Mouse (Mus musculus) heart, adult 2 months (tissue): ENCODE measurements around the gene Serpinb6a. TPM values are rescaled to one million over a fixed set of nuclear protein-coding genes. Genes with fewer than 3 reads are reported as not detected.

Experiments
- DNase-seq, 2 experiments: peaks; one replicate each; pipeline ENCODE4 v3.0.0; 2021
- H3K27ac ChIP-seq: fragments of 200-600 bp; 2 replicates; pipeline ENCODE4 v1.8.1; 2022
- H3K27me3 ChIP-seq: fragments of 200-500 bp; 2 replicates; pipeline ENCODE4 v1.6.1; 2012; ENCODE audit warnings: mild to moderate bottlenecking, low read length, inconsistent platforms, mixed read lengths; ENCODE audit not compliant: control insufficient read depth, insufficient read depth
- H3K36me3 ChIP-seq: fragments of 200-500 bp; 2 replicates; pipeline ENCODE4 v1.6.1; 2012; ENCODE audit warnings: low read length, inconsistent platforms; ENCODE audit not compliant: control insufficient read depth, insufficient read depth
- H3K4me1 ChIP-seq: fragments of 200-500 bp; 2 replicates; pipeline ENCODE4 v1.6.1; 2011; ENCODE audit warnings: low read length; ENCODE audit not compliant: control insufficient read depth, insufficient read depth
- H3K4me3 ChIP-seq: fragments of 200-600 bp; 2 replicates; pipeline ENCODE4 v1.8.1; 2022
- H3K79me2 ChIP-seq: fragments of 200-500 bp; replicated peaks from 2 replicates; pipeline ENCODE4 v1.6.1; 2012; ENCODE audit warnings: mild to moderate bottlenecking, inconsistent platforms, low read length, moderate library complexity, mixed read lengths; ENCODE audit not compliant: control insufficient read depth, insufficient read depth
- H3K9ac ChIP-seq: fragments of 200-500 bp; 2 replicates; pipeline ENCODE4 v1.6.1; 2012; ENCODE audit warnings: low read depth, mild to moderate bottlenecking, control low read depth, inconsistent platforms, low read length, mixed read lengths
- CTCF ChIP-seq: fragments of 200-600 bp; IDR thresholded peaks from 2 replicates; pipeline ENCODE4 v1.8.1; 2022; ENCODE audit warnings: antibody characterized with exemption, mild to moderate bottlenecking, moderate library complexity
- EP300 ChIP-seq: fragments of 200-500 bp; IDR thresholded peaks from 2 replicates; pipeline ENCODE4 v1.6.1; 2011; ENCODE audit warnings: low read depth, low read length, control low read depth; ENCODE audit not compliant: insufficient read depth
- POLR2A ChIP-seq: fragments of 200-500 bp; IDR thresholded peaks from 2 replicates; pipeline ENCODE4 v1.6.1; 2011; ENCODE audit warnings: mild to moderate bottlenecking, low read depth, low read length, control low read depth; ENCODE audit not compliant: insufficient read depth
- WGBS: fragments of 180-500 bp; shearing (Covaris S2); methylation state at CpG from one replicate; pipeline ENCODE4 v1.1.7; 2018; 5-methylcytosine and 5-hydroxymethylcytosine counted together
- intact Hi-C: fragments of 180-260 bp; cut with DNase I; formaldehyde crosslinking; loops from one replicate; pipeline ENCODE4 v1.15.1; 2025
- long read RNA-seq: library from polyadenylated mRNA; stranded (forward); transcript quantifications from one replicate; pipeline ENCODE4 v2.0.0, GENCODE M21; 2021
- polyA plus RNA-seq: library from polyadenylated mRNA; depleted of rRNA; stranded (reverse); fragments of >200 nt; gene quantifications from 2 replicates; pipeline ENCODE4 v1.2.3, GENCODE M21; 2012; rRNA removed
- total RNA-seq, 2 experiments: library from RNA; stranded (reverse); gene quantifications; 2 replicates each; pipeline ENCODE4 v1.2.3; 2021

Serpinb6a gene
- total RNA-seq, result 100 to 1,000 TPM; 104 to 111 TPM
- 51.2 and 79.7 TPM in 2 replicates for polyA plus RNA-seq
- long read RNA-seq, transcript Serpinb6a-202 (7 exons, 1,547 nt), result major isoform, 21 of 55 reads
- long read RNA-seq, partial matches to known transcripts, result 16 of 55 reads
- long read RNA-seq, other reads (novel, unspliced or antisense), result 15 of 55 reads

GRCm38 (mm10) chr13:34002058-34003006 is at the start of gene Serpinb6a, which contains the start of gene Ripk1:
Gene Serpinb6a (minus strand): TSS chr13:34002794.
Gene Ripk1 (plus strand): TSS chr13:34002363.
- H3K9ac ChIP-seq, result peak within 1 kb of the TSS; percentile 97
- H3K79me2 ChIP-seq, result peaks cover 4% of the 10 kb centered on the region
- peaks cover 10% of the 10 kb centered on the region for H3K36me3 ChIP-seq
- H3K4me3 ChIP-seq, result peak within 1 kb of the TSS; percentile 83
- H3K4me1 ChIP-seq, result peaks cover 6% of the 10 kb centered on the region
- H3K27ac ChIP-seq, result peak within 1 kb of the TSS; percentile 95
- intact Hi-C loops, result loop anchor here (1.0 kb wide), 1 partner anchor 32 kb away; no protein-coding TSS in a partner anchor
- WGBS, result under 1% methylated on average over 92 of the region's 92 CpGs
- no peak for TF ChIP-seq EP300
- peak; percentile 71; the same call in 1 of the 2 replicates for TF ChIP-seq POLR2A
- TF ChIP-seq CTCF, result peak; percentile 67
- DNase-seq, result peak; percentile 94 to 95
- no peaks in the 10 kb centered on the region for H3K27me3 ChIP-seq

- Histone ChIP-seq H3K36me3 (no peaks in the 10 kb centered on the region), H3K27ac (no peak overlapping the region), H3K9ac (no peak overlapping the region), H3K4me3 (no peak overlapping the region), H3K4me1 (no peaks in the 10 kb centered on the region), H3K79me2 (no peaks in the 10 kb centered on the region), H3K27me3 (no peaks in the 10 kb centered on the region)
- intact Hi-C loops, result no loop called here
- TF ChIP-seq EP300 (no peak), CTCF (no peak), POLR2A (no peak)
- DNase-seq, result no peak
- 85% methylated on average over 3 of the region's 3 CpGs for WGBS
These were observed 49.1 kb upstream of the Serpinb6a start for GRCm38 (mm10) chr13:34051692-34052091.

DNA sequence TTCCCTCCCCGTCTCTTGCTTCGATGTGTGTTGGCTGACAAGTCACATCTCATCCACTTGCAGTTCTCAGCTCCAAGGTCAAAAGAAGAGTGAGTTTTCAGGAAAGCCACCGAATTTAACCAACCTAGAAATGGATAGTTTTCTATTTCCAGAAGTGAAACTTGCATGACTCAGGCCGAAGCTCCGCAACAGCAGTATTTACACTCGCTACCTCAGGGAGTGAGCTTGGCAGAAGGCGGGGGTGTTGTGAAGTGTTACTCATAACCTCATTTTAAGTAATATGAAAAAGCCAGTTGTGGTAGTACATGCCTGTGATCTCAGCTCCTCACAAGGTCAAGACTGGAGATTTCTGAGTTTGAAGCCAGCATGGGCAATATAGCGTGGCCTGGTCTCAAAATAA is 47.9 kb upstream of the Serpinb6a start:
- TF ChIP-seq POLR2A, result no peak
- no peak for TF ChIP-seq CTCF
- DNase-seq, result no peak
- Histone ChIP-seq H3K4me3 (no peak overlapping the region), H3K4me1 (no peaks in the 10 kb centered on the region), H3K27ac (no peak overlapping the region), H3K36me3 (no peaks in the 10 kb centered on the region), H3K9ac (no peak overlapping the region), H3K79me2 (no peaks in the 10 kb centered on the region), H3K27me3 (no peaks in the 10 kb centered on the region)
- intact Hi-C loops, result no loop called here
- WGBS, result 87% methylated on average over 8 of the region's 8 CpGs

DNA sequence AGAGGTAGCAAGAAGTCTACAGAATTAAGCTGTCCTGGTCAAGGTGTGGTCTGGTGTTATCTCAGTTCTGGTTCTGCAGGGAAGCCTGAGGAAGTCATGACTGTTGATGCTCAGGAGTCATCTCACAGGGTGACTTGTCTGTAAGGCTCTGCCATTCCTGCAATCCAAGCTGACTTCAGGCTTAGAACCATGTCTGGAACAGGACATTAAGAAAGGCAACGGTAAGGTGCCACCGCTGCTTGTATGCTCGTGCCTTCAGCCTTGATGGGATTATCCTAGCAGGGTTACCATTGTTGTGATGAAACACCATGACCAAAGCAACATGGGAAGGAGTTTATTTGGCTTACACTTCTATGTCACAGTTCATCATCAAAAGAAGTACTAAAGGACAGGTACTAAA is 44.9 kb upstream of the Serpinb6a start:
- 92% methylated on average over 3 of the region's 3 CpGs for WGBS
- no peaks in the 10 kb centered on the region for H3K4me1 ChIP-seq
- intact Hi-C loops, result loop anchor here (10.0 kb wide), 1 partner anchor 587 kb away; no protein-coding TSS in a partner anchor
- no peak for DNase-seq
- no peaks in the 10 kb centered on the region for H3K36me3 ChIP-seq
- no peak overlapping the region for H3K9ac ChIP-seq
- H3K27ac ChIP-seq, result no peak overlapping the region
- no peaks in the 10 kb centered on the region for H3K27me3 ChIP-seq
- H3K79me2 ChIP-seq, result no peaks in the 10 kb centered on the region
- TF ChIP-seq EP300 (no peak), POLR2A (no peak), CTCF (no peak)
- no peak overlapping the region for H3K4me3 ChIP-seq

GRCm38 (mm10) chr13:34046421-34047012 is 43.9 kb upstream of the Serpinb6a start:
- Histone ChIP-seq H3K4me3 (no peak overlapping the region), H3K36me3 (no peaks in the 10 kb centered on the region), H3K79me2 (no peaks in the 10 kb centered on the region), H3K27ac (no peak overlapping the region), H3K9ac (no peak overlapping the region), H3K4me1 (no peaks in the 10 kb centered on the region), H3K27me3 (no peaks in the 10 kb centered on the region)
- intact Hi-C loops, result loop anchor here (1.0 to 10.0 kb wide), 3 partner anchors 31 to 588 kb away; no protein-coding TSS in a partner anchor
- TF ChIP-seq EP300 (peak; percentile 93), CTCF (peak; percentile 98), POLR2A (no peak)
- 42% methylated on average over 11 of the region's 11 CpGs for WGBS
- DNase-seq, result peak; percentile 73 to 77
